Mouse (Mus musculus) thymus, adult 2 months (tissue): ENCODE results near the gene Nhsl1.

Experiments
- CTCF ChIP-seq: fragments of 200-500 bp; IDR thresholded peaks from 2 replicates; pipeline ENCODE4 v1.5.1; 2012; ENCODE audit warnings: mild to moderate bottlenecking, control low read depth, low read length, moderate library complexity, borderline replicate concordance; ENCODE audit not compliant: control insufficient read depth, poor library complexity, insufficient read depth; ENCODE audit errors: extremely low read depth
- POLR2A ChIP-seq: fragments of 200-500 bp; IDR thresholded peaks from 2 replicates; pipeline ENCODE4 v1.6.1; 2012; ENCODE audit warnings: mild to moderate bottlenecking, low read length, control low read depth, moderate library complexity; ENCODE audit not compliant: control insufficient read depth, poor library complexity, insufficient read depth; ENCODE audit errors: extremely low read depth

GRCm38 (mm10) chr10:18315071-18315470, 3.7 kb upstream of the Nhsl1 start:
- TF ChIP-seq CTCF (no peak), POLR2A (no peak)
